Comparison of ENCODE assay signal across 22 mouse cellular contexts in the genomic region with DNA sequence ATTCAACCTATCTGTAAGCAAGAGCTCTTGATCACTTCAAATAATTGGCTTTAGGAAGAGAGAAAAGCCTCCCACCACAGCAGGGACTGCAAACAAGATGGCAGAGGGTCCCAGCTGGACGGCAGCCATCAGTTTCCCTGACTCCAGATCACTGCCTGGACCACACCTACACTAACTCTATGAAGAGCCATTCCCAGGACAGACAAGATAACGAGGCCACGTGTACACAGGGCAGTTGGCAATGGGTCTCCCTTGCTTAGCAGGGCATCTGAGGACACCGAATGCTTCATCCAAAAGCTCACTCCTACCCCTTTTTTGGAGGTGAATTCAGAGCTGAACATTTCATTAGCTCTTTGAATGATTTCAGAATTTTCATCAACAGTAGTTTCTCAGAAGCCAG.
DNase-seq lines count a peak whose midpoint lies in the region; ATAC-seq lines count a peak whose summit lies in the region.
"Had no signal": no experiment of that assay in that cellular context is flagged by ENCODE, and none has a peak within 500 bp of the region (broad histone marks: within the 10 kb centered on the region; RNA-seq: fewer than 3 reads in every experiment).

No protein-coding gene starts in this region.

- WGBS in heart, embryonic 11.5 days (ENCODE audit: insufficient replicate concordance), result 60% methylated on average over 4 of the region's 4 CpGs

- no peak for ATAC-seq in cerebellum, adult (ENCODE audit: insufficient number of reproducible peaks, low FRiP score, low TSS enrichment)
- ATAC-seq in heart, embryonic 11.5 days (replicated peaks; ENCODE audit: insufficient number of reproducible peaks, low FRiP score, low TSS enrichment), result no peak
- ATAC-seq: CD4-positive, CD25-positive, alpha-beta regulatory T cell, adult 4 months; forebrain, embryonic 13.5 days; liver, embryonic 12.5 days had no signal

- no peaks in the 10 kb centered on the region for H3K27me3 ChIP-seq in heart, embryonic 11.5 days (ENCODE audit: control insufficient read depth, insufficient read depth, low read length)
- H3K27me3 ChIP-seq: forebrain, embryonic 13.5 days; heart, embryonic 15.5 days; hindbrain, embryonic 12.5 days; liver, embryonic 12.5 days; midbrain, embryonic 12.5 days; neural tube, embryonic 15.5 days had no signal

- no peak overlapping the region for H3K27ac ChIP-seq in heart, embryonic 11.5 days (ENCODE audit: low read depth, low read length)
- H3K27ac ChIP-seq: forebrain, embryonic 13.5 days; heart, embryonic 15.5 days; hindbrain, embryonic 12.5 days; kidney, postnatal 0 days; liver, embryonic 12.5 days; midbrain, embryonic 12.5 days; neural tube, embryonic 15.5 days had no signal

- H3K4me1 ChIP-seq in heart, embryonic 11.5 days (ENCODE audit: control insufficient read depth, insufficient read depth, low read length), result 0 out of 2 replicates have a peak, but pooled peaks cover 2% of the 10 kb centered on the region
- H3K4me1 ChIP-seq: forebrain, embryonic 13.5 days; hindbrain, embryonic 12.5 days; midbrain, embryonic 12.5 days; neural tube, embryonic 15.5 days had no signal

- no peak overlapping the region for H3K4me3 ChIP-seq in heart, embryonic 11.5 days (ENCODE audit: low read depth, low read length)
- H3K4me3 ChIP-seq: forebrain, embryonic 13.5 days; heart, embryonic 15.5 days; hindbrain, embryonic 12.5 days; liver, embryonic 12.5 days; midbrain, embryonic 12.5 days; neural tube, embryonic 15.5 days had no signal

- H3K9ac ChIP-seq in heart, embryonic 11.5 days (ENCODE audit: low read depth, low read length), result no peak overlapping the region
- H3K9ac ChIP-seq: forebrain, embryonic 13.5 days; heart, embryonic 15.5 days; hindbrain, embryonic 12.5 days; liver, embryonic 12.5 days; midbrain, embryonic 12.5 days; neural tube, embryonic 15.5 days had no signal

- intact Hi-C loops in heart, postnatal 14 days (cut with DNase I), result no loop called here

- H3K4me2 ChIP-seq in heart, embryonic 11.5 days, result no peak overlapping the region
- H3K4me2 ChIP-seq: forebrain, embryonic 13.5 days; heart, embryonic 15.5 days; hindbrain, embryonic 12.5 days; liver, embryonic 12.5 days; midbrain, embryonic 12.5 days; neural tube, embryonic 15.5 days had no signal

- H3K9me3 ChIP-seq in heart, embryonic 11.5 days (replicated peaks; ENCODE audit: control insufficient read depth, low read length), result no peaks in the 10 kb centered on the region
- H3K9me3 ChIP-seq: forebrain, embryonic 13.5 days; heart, embryonic 15.5 days; hindbrain, embryonic 12.5 days; liver, embryonic 12.5 days; midbrain, embryonic 12.5 days; neural tube, embryonic 15.5 days had no signal

- no peaks in the 10 kb centered on the region for H3K36me3 ChIP-seq in heart, embryonic 11.5 days (ENCODE audit: control insufficient read depth, insufficient read depth, low read length)
- H3K36me3 ChIP-seq: heart, embryonic 15.5 days; hindbrain, embryonic 12.5 days; liver, embryonic 12.5 days; midbrain, embryonic 12.5 days; neural tube, embryonic 15.5 days had no signal

- peak; percentile 35 to 41 for DNase-seq in cerebellum, postnatal 14 days
- DNase-seq in heart, postnatal 14 days, result peak; percentile 19 to 40
- peak; percentile 27 to 49 for DNase-seq in layer of hippocampus, postnatal 14 days (ENCODE audit: low spot score in 2 of 2)
- DNase-seq in layer of hippocampus, adult 11-12 months (ENCODE audit: low spot score), result no peak
- DNase-seq in skeletal muscle tissue, adult 2 months (ENCODE audit: low read depth, low spot score), result peak; percentile 28
- DNase-seq in frontal cortex, postnatal 14 days (ENCODE audit: low spot score in 2 of 2), result no peak
- DNase-seq: cerebellum, adult 11-12 months; cerebellum, postnatal 25 days; kidney, adult 11 months; layer of hippocampus, postnatal 36 days; lung, adult 18-20 months; lung, postnatal 10 days had no signal

Comparison
In these comparisons a context has a peak if more than half of its experiments do, and no peak if none do; other contexts are left out.
1. DNase-seq: peak in cerebellum, postnatal 14 days (2 of 2), heart, postnatal 14 days (2 of 2), layer of hippocampus, postnatal 14 days (2 of 2) and skeletal muscle tissue, adult 2 months (single experiment); none in layer of hippocampus, adult 11-12 months (single experiment) and frontal cortex, postnatal 14 days (0 of 2).